Mouse (Mus musculus) retina, postnatal 1 day (tissue): ENCODE data around the gene Lrguk.

Experiments used
- DNase-seq: peaks from one replicate; pipeline ENCODE4 v3.0.0-alpha.2; 2012

Gene Lrguk

GRCm38 (mm10) chr6:34179911-34180310, 150.7 kb downstream of the Lrguk start:
- no peak for DNase-seq

GRCm38 (mm10) chr6:34181961-34182360, 152.7 kb downstream of the Lrguk start:
- DNase-seq: no peak

DNA sequence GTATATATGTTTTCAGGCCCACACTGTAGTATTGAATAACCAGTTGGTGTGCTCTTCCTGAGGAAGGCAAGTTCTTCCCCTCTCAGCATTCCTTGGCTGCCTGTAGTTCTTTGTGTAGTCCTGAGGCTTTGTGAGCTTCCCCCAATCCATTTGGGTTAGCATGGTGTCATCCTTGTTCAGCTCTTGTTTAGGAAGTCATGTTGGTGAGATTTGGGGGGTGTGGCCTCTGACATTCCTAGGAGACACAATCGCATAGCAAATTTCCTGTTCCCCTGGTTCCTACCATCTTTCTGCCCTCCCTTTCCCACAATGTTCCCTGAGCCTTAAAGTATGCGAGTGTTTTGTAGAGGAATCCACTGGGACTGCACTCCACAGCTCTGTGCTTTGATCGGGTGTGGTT, 154.1 kb downstream of the Lrguk start:
- no peak for DNase-seq
